Mouse (Mus musculus) gastrocnemius, adult 8-10 months (tissue): Measurements from ENCODE around the gene Pcp4l1. TPM values are rescaled to one million over a fixed set of nuclear protein-coding genes. Genes with fewer than 3 reads are reported as not detected.
"Not testable (repeated sequence)": the region's sequence is repeated elsewhere in the genome, so short reads cannot be mapped to it uniquely, and the experiment has no call there.

ENCODE experiments used
- DNase-seq, 2 experiments: peaks; one replicate each; pipeline ENCODE4 v3.0.0; 2022; ENCODE audit warnings: low spot score in 2 of 2
- total RNA-seq, 4 experiments: library from RNA; stranded (reverse); gene quantifications; 2 replicates each; pipeline ENCODE4 v1.2.4; 2022

The Pcp4l1 gene
- total RNA-seq, 4 experiments from 2014 or later, result 40.2 to 94.7 (median 71.0) TPM

GRCm38 (mm10) chr1:171137486-171138155 is 58.4 kb downstream of the Pcp4l1 start:
- DNase-seq, result not testable (repeated sequence)

GRCm38 (mm10) chr1:171135600-171135999 is 60.5 kb downstream of the Pcp4l1 start:
- DNase-seq, result no peak

- no peak for DNase-seq
Measured at GRCm38 (mm10) chr1:171130971-171131370, 65.1 kb downstream of the Pcp4l1 start.

GRCm38 (mm10) chr1:171129251-171129650 is 66.8 kb downstream of the Pcp4l1 start:
- DNase-seq, result peak; percentile 41 to 62

GRCm38 (mm10) chr1:171124398-171124797 is 71.7 kb downstream of the Pcp4l1 start:
- no peak for DNase-seq

Other genes starting within 250 kb of the Pcp4l1 start
- gene Fcgr2b, start 219.7 kb downstream of the Pcp4l1 start, total RNA-seq, result 1 to 10 TPM in 3 of 4 experiments, under 1 TPM in 1; 0.94 to 2.2 (median 1.4) TPM
- gene Fcgr4, start 177.3 kb downstream of the Pcp4l1 start, total RNA-seq, result not detected
- gene Fcgr3, start 131.3 kb downstream of the Pcp4l1 start, total RNA-seq, result 1 to 10 TPM in 3 of 4 experiments, under 1 TPM in 1; 0.73 to 1.8 (median 1.4) TPM
- 1 to 10 TPM in 3 of 4 experiments, under 1 TPM in 1; 0.56 to 1.3 (median 1.2) TPM for gene Cfap126, start 82.3 kb downstream of the Pcp4l1 start, total RNA-seq
- gene Sdhc, start 45.7 kb downstream of the Pcp4l1 start, total RNA-seq, result 100 to 1,000 TPM; 597 to 760 (median 703) TPM
- 10 to 100 TPM in 3 of 4 experiments, 1 to 10 TPM in 1; 5.2 to 26.1 (median 16.9) TPM for gene Mpz, start 45.6 kb downstream of the Pcp4l1 start, total RNA-seq
- under 1 TPM in 1 of 4 experiments, not detected in 3; 0.21 TPM for gene Nr1i3, start 17.7 kb upstream of the Pcp4l1 start, total RNA-seq
- gene Tomm40l, start 26.2 kb upstream of the Pcp4l1 start, total RNA-seq, result 10 to 100 TPM; 46.4 to 50.9 (median 50.4) TPM
- gene Apoa2, start 28.8 kb upstream of the Pcp4l1 start, total RNA-seq, result 1 to 10 TPM in 2 of 4 experiments, not detected in 2; 1.5 to 6.1 TPM
- gene Fcer1g, start 38.1 kb upstream of the Pcp4l1 start, total RNA-seq, result 1 to 10 TPM in 3 of 4 experiments, under 1 TPM in 1; 0.85 to 3.1 (median 2.3) TPM
- gene Adamts4, start 54.2 kb upstream of the Pcp4l1 start, total RNA-seq, result under 1 TPM in 2 of 4 experiments, not detected in 2; 0.09 to 0.36 TPM
- gene Ndufs2, start 55.1 kb upstream of the Pcp4l1 start, total RNA-seq, result 100 to 1,000 TPM; 830 to 997 (median 868) TPM
- 10 to 100 TPM in 2 of 4 experiments, 1 to 10 TPM in 2; 8.7 to 14.1 (median 10.9) TPM for gene B4galt3, start 74.1 kb upstream of the Pcp4l1 start, total RNA-seq
- gene Ppox, start 84.9 kb upstream of the Pcp4l1 start, total RNA-seq, result 10 to 100 TPM in 2 of 4 experiments, 1 to 10 TPM in 2; 7.3 to 10.7 (median 9.0) TPM
- 10 to 100 TPM; 15.3 to 19.3 (median 16.2) TPM for gene Usp21, start 91.7 kb upstream of the Pcp4l1 start, total RNA-seq
- 100 to 1,000 TPM; 102 to 110 (median 106) TPM for gene Ufc1, start 98.8 kb upstream of the Pcp4l1 start, total RNA-seq
- 10 to 100 TPM; 31.9 to 39.7 (median 37.3) TPM for gene Dedd, start 132.9 kb upstream of the Pcp4l1 start, total RNA-seq
- gene Nit1, start 149.4 kb upstream of the Pcp4l1 start, total RNA-seq, result 10 to 100 TPM; 25.6 to 30.3 (median 29.0) TPM
- 100 to 1,000 TPM in 2 of 4 experiments, 10 to 100 TPM in 2; 46.7 to 104 (median 77.5) TPM for gene Pfdn2, start 149.4 kb upstream of the Pcp4l1 start, total RNA-seq
- gene Klhdc9, start 164.5 kb upstream of the Pcp4l1 start, total RNA-seq, result not detected
- gene Nectin4, start 173.8 kb upstream of the Pcp4l1 start, total RNA-seq, result not detected
- under 1 TPM; 0.34 to 0.63 (median 0.44) TPM for gene Arhgap30, start 192.7 kb upstream of the Pcp4l1 start, total RNA-seq
- 10 to 100 TPM; 29.3 to 35.5 (median 33.0) TPM for gene Usf1, start 215.0 kb upstream of the Pcp4l1 start, total RNA-seq
- gene Tstd1, start 222.6 kb upstream of the Pcp4l1 start, total RNA-seq, result under 1 TPM in 2 of 4 experiments, not detected in 2; 0.51 to 0.58 TPM
- 1 to 10 TPM; 3.6 to 5.9 (median 4.2) TPM for gene F11r, start 241.3 kb upstream of the Pcp4l1 start, total RNA-seq